Mouse (Mus musculus) left cerebral cortex, adult 8-10 months (tissue): Measurements from ENCODE around the gene Gm5128. TPM values are rescaled to one million over a fixed set of nuclear protein-coding genes. Genes with fewer than 3 reads are reported as not detected.
"Not testable (repeated sequence)": the region's sequence is repeated elsewhere in the genome, so short reads cannot be mapped to it uniquely, and the experiment has no call there.

Experiments used
- DNase-seq, 2 experiments: peaks; one replicate each; pipeline ENCODE4 v3.0.0; 2022; ENCODE audit warnings: low spot score in 2 of 2
- total RNA-seq, 4 experiments: library from RNA; stranded (reverse); gene quantifications; 2 replicates each; pipeline ENCODE4 v1.2.4; 2022

Gm5128 gene
- not detected for total RNA-seq

DNA sequence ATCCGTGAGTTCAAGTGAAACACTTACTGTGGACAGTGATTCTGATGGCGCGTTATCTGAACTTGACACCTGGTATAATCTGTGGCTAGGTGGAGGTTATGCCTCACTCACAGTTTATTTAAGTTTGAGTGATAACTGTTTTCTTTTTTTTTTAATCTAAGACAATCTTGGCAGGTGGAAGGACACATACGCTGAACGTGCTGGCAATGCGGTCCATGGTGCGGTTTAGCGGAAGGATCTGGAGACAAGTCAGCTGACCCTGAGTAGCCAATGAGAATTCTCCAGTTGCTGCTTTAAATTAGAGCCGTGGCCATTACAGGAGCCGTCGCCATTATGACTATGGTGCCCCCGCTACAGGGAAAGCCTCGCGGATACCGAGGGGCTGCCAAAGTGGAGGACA, at the start of gene Gm5128:
TSS of gene Gm5128 (plus strand) at position 301 of the 400 bp plus-strand sequence.
- DNase-seq = not testable (repeated sequence)

DNA sequence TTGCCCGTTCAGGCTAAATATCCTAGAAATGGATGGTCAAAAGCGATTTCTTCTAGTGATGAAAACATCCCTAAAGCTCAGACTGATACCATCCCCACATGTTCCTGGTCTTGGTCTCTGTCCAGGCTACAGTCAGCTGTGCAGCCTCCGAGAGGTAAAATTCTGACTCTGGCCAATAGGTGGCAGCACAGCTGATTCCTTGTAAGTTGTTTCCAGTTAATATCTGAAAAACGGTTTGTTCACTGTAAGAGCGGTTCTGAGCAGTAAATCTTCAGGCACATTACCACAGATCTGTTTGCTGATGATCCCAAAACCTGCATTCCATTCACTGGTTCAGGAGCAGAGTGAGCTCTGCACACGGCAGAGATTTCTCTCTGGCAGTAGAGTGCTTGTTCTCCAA, 12.4 kb upstream of the Gm5128 start:
- DNase-seq = not testable (repeated sequence)

DNA sequence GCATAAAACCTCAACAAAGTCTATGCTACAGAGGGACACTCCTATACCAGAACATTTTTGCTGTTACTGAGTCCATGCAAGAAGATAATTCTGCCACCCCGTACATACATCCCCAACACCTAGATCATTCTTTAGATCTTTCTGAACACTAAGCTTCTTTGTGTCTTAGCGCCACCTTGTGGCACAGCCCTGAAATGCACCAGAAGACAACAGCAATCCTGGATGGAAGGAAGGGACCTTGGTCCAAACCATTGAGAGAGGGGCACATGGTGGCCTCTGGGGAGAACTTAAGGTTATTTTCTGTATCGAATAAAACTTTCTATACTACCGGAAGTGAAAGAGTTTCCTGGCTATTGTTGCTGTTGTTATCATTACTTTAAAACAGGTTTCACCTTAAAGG, 11.1 kb upstream of the Gm5128 start:
- DNase-seq = not testable (repeated sequence)

DNA sequence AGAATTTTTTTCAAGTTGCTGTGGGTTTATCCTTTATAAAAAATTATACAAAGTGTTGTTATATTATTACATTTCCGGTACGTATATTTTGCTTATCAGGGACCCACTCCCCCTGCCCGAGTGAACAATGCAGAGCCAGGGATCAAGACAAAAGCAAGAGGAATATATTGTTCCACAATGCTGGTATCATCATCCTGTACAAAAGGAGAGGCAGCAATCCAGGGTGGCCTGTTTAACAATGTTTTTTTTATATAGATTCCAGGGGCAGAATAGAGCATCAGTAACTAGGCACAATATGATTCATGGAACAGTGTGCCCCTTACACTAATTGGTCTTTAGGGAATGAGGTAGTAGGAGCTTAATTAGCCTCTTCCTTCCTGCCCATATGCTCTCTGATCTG, 30.5 kb downstream of the Gm5128 start:
- not testable (repeated sequence) for DNase-seq

DNA sequence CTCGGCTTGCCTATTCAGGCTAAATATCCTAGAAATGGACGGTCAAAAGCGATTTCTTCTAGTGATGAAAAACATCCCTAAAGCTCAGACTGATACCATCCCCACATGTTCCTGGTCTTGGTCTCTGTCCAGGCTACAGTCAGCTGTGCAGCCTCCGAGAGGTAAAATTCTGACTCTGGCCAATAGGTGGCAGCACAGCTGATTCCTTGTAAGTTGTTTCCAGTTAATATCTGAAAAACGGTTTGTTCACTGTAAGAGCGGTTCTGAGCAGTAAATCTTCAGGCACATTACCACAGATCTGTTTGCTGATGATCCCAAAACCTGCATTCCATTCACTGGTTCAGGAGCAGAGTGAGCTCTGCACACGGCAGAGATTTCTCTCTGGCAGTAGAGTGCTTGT, 48.1 kb downstream of the Gm5128 start:
- DNase-seq = not testable (repeated sequence)

DNA sequence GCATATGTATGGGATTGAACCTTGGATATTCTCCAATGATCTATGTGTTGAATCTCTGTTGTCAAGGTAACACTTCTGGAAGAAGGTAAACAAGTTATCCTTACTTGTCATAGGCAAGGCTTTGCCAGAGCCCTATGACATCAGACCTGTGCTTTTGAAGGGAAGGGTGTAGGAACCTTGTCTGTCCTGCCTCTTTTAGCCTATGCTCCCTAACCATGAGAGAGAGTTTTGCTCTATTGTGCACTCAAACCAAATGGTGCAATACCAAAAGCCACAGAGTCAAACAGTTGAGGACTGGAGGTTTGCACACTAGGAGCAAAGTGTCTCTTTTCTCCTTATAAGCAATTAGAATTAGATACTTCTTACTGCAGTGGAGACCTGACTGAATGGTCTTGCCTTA, 48.7 kb downstream of the Gm5128 start:
- DNase-seq = not testable (repeated sequence)

DNA sequence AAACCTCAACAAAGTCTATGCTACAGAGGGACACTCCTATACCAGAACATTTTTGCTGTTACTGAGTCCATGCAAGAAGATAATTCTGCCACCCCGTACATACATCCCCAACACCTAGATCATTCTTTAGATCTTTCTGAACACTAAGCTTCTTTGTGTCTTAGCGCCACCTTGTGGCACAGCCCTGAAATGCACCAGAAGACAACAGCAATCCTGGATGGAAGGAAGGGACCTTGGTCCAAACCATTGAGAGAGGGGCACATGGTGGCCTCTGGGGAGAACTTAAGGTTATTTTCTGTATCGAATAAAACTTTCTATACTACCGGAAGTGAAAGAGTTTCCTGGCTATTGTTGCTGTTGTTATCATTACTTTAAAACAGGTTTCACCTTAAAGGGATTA, 49.4 kb downstream of the Gm5128 start:
- DNase-seq = not testable (repeated sequence)

Other genes starting within 250 kb of the Gm5128 start
- not detected for gene Gm15023, start 195.7 kb upstream of the Gm5128 start, total RNA-seq
- 100 to 1,000 TPM in 3 of 4 experiments, 10 to 100 TPM in 1; 99.3 to 151 (median 125) TPM for gene Tceal6, start 162.6 kb upstream of the Gm5128 start, total RNA-seq
- gene Pramel3, start 71.0 kb upstream of the Gm5128 start, total RNA-seq = not detected
- gene Gm7903, start 60.6 kb downstream of the Gm5128 start, total RNA-seq = not detected
- gene AV320801, start 121.3 kb downstream of the Gm5128 start, total RNA-seq = not detected
- 1 to 10 TPM; 3.2 to 6.4 (median 4.3) TPM for gene Nxf7, start 225.5 kb downstream of the Gm5128 start, total RNA-seq